Mouse (Mus musculus): ENCODE measurements around the gene 9530003J23Rik.

- TF ChIP-seq GATA1 (IDR thresholded peaks at IDR 0.05; ENCODE audit: low read length) (no peak), TAL1 (IDR thresholded peaks at IDR 0.05; ENCODE audit: low read length) (no peak)
Observed at GRCm38 (mm10) chr10:117222821-117223220, 15.7 kb downstream of the 9530003J23Rik start.
